Mouse (Mus musculus) myocyte (in vitro differentiated cells): ENCODE measurements around the gene Akap10. TPM values are rescaled to one million over a fixed set of nuclear protein-coding genes. Genes with fewer than 3 reads are reported as not detected.
A peak's percentile ranks its signal among the peaks of the same experiment; 100 is the strongest.
"Not testable (repeated sequence)": the region's sequence is repeated elsewhere in the genome, so short reads cannot be mapped to it uniquely, and the experiment has no call there.

Source experiments
- H3K27me3 ChIP-seq: one replicate; pipeline ENCODE4 v1.6.1; 2011; ENCODE audit not compliant: control insufficient read depth, insufficient read depth, insufficient read length
- H3K36me3 ChIP-seq: one replicate; pipeline ENCODE4 v1.6.1; 2011; ENCODE audit not compliant: control insufficient read depth, insufficient read depth
- H3K4me2 ChIP-seq: one replicate; pipeline ENCODE4 v1.6.1; 2011; ENCODE audit warnings: low read depth, control low read depth
- H3K4me3 ChIP-seq: one replicate; pipeline ENCODE4 v1.5.1; 2011; ENCODE audit warnings: mild to moderate bottlenecking, control low read depth, moderate library complexity
- H3K79me2 ChIP-seq: one replicate; pipeline ENCODE4 v1.6.1; 2011; ENCODE audit not compliant: control insufficient read depth, insufficient read depth
- H3ac ChIP-seq: one replicate; pipeline ENCODE4 v1.6.1; 2011; ENCODE audit not compliant: control insufficient read depth, insufficient read length
- CEBPB ChIP-seq: IDR thresholded peaks from 2 replicates; pipeline ENCODE4 v1.6.1; 2011; ENCODE audit warnings: mild to moderate bottlenecking, moderate library complexity; ENCODE audit not compliant: poor library complexity, insufficient read depth, severe bottlenecking
- E2F4 ChIP-seq: IDR thresholded peaks from one replicate; pipeline ENCODE4 v1.6.1; 2011; ENCODE audit warnings: mild to moderate bottlenecking, control low read depth, moderate library complexity; ENCODE audit not compliant: insufficient read depth
- MAX ChIP-seq: IDR thresholded peaks from one replicate; pipeline ENCODE4 v1.6.1; 2011; ENCODE audit warnings: low read depth, mild to moderate bottlenecking, control low read depth
- MYOD1 ChIP-seq, 3 experiments: IDR thresholded peaks; one replicate each; pipeline ENCODE4 v1.6.1; 2011; ENCODE audit warnings: control low read depth in 2 of 3, low read depth in 2 of 3, mild to moderate bottlenecking in 2 of 3, moderate library complexity in 1 of 3; ENCODE audit not compliant: insufficient read length in 2 of 3, control insufficient read depth in 1 of 3
- MYOG ChIP-seq, 3 experiments: IDR thresholded peaks; one replicate each; pipeline ENCODE4 v1.6.1; 2011; ENCODE audit warnings: control low read depth in 2 of 3, low read depth in 2 of 3, mild to moderate bottlenecking in 2 of 3; ENCODE audit not compliant: insufficient read length in 2 of 3, control insufficient read depth in 1 of 3, insufficient read depth in 1 of 3
- POLR2A ChIP-seq: IDR thresholded peaks from one replicate; pipeline ENCODE4 v1.6.1; 2011; ENCODE audit warnings: low read depth, mild to moderate bottlenecking, control low read depth, moderate library complexity; ENCODE audit not compliant: insufficient read length
- POLR2AphosphoS2 ChIP-seq: IDR thresholded peaks from one replicate; pipeline ENCODE4 v1.6.1; 2011; ENCODE audit warnings: low read depth, control low read depth; ENCODE audit not compliant: insufficient read length
- REST ChIP-seq: IDR thresholded peaks from one replicate; pipeline ENCODE4 v1.6.1; 2011; ENCODE audit warnings: mild to moderate bottlenecking, control low read depth, moderate library complexity; ENCODE audit not compliant: insufficient read depth, insufficient read length
- SRF ChIP-seq: IDR thresholded peaks from one replicate; pipeline ENCODE4 v1.6.1; 2011; ENCODE audit warnings: low read depth; ENCODE audit not compliant: control insufficient read depth, insufficient read length
- TCF12 ChIP-seq: IDR thresholded peaks from one replicate; pipeline ENCODE4 v1.6.1; 2011; ENCODE audit warnings: mild to moderate bottlenecking, control low read depth; ENCODE audit not compliant: poor library complexity, insufficient read depth, severe bottlenecking
- TCF3 ChIP-seq: IDR thresholded peaks from one replicate; pipeline ENCODE4 v1.6.1; 2011; ENCODE audit warnings: low read depth, control low read depth; ENCODE audit not compliant: insufficient read length
- USF1 ChIP-seq: IDR thresholded peaks from one replicate; pipeline ENCODE4 v1.6.1; 2011; ENCODE audit warnings: low read depth, mild to moderate bottlenecking, control low read depth, moderate library complexity
- polyA plus RNA-seq: library from polyadenylated mRNA; unstranded; fragments of >200 nt; fragmentation: generic; extraction: Trizol; gene quantifications from one replicate; pipeline ENCODE4 v1.2.1, GENCODE M21; 2012; ENCODE audit warnings: missing spikeins

Gene Akap10
- polyA plus RNA-seq, 1 experiment: 6.1 TPM

- TF ChIP-seq CEBPB (no peak), POLR2AphosphoS2 (no peak), POLR2A (no peak), E2F4 (no peak), TCF3 (no peak), MYOG (IDR thresholded peaks at IDR 0.05; ENCODE audit: control insufficient read depth in 1 of 3, insufficient read depth in 1 of 3, insufficient read length in 2 of 3, low read depth in 2 of 3) (no peak), SRF (no peak), MAX (no peak), REST (no peak)
- H3K79me2 ChIP-seq: no peaks in the 10 kb centered on the region
- no peak overlapping the region for H3K4me2 ChIP-seq
- H3K36me3 ChIP-seq: no peaks in the 10 kb centered on the region
- no peak overlapping the region for H3K4me3 ChIP-seq
- no peak overlapping the region for H3ac ChIP-seq
- peaks cover 3% of the 10 kb centered on the region for H3K27me3 ChIP-seq
Measured at GRCm38 (mm10) chr11:61960096-61960495, 30.0 kb upstream of the Akap10 start.

- not testable (repeated sequence) for H3K4me3 ChIP-seq
Measured at GRCm38 (mm10) chr11:61958706-61959105, 28.7 kb upstream of the Akap10 start.

GRCm38 (mm10) chr11:61957296-61957813, 27.3 kb upstream of the Akap10 start:
- Histone ChIP-seq H3K27me3 (peaks cover 3% of the 10 kb centered on the region), H3ac (no peak overlapping the region), H3K79me2 (no peaks in the 10 kb centered on the region), H3K4me2 (peak overlapping the region; percentile 83), H3K36me3 (no peaks in the 10 kb centered on the region), H3K4me3 (peak overlapping the region; percentile 10)
- no peak for TF ChIP-seq MAX
- no peak for TF ChIP-seq E2F4
- TF ChIP-seq REST: no peak
- no peak for TF ChIP-seq USF1
- no peak for TF ChIP-seq CEBPB
- TF ChIP-seq POLR2AphosphoS2: no peak
- no peak for TF ChIP-seq TCF3
- no peak for TF ChIP-seq TCF12
- TF ChIP-seq MYOD1 (IDR thresholded peaks at IDR 0.05; ENCODE audit: control insufficient read depth in 1 of 3, insufficient read length in 2 of 3, low read depth in 2 of 3): no peak

More at GRCm38 (mm10) chr11:61958706-61959105, 28.7 kb upstream of the Akap10 start:
- H3K4me2 ChIP-seq, H3K36me3 ChIP-seq, H3K79me2 ChIP-seq, H3ac ChIP-seq, H3K27me3 ChIP-seq: not testable (repeated sequence)

DNA sequence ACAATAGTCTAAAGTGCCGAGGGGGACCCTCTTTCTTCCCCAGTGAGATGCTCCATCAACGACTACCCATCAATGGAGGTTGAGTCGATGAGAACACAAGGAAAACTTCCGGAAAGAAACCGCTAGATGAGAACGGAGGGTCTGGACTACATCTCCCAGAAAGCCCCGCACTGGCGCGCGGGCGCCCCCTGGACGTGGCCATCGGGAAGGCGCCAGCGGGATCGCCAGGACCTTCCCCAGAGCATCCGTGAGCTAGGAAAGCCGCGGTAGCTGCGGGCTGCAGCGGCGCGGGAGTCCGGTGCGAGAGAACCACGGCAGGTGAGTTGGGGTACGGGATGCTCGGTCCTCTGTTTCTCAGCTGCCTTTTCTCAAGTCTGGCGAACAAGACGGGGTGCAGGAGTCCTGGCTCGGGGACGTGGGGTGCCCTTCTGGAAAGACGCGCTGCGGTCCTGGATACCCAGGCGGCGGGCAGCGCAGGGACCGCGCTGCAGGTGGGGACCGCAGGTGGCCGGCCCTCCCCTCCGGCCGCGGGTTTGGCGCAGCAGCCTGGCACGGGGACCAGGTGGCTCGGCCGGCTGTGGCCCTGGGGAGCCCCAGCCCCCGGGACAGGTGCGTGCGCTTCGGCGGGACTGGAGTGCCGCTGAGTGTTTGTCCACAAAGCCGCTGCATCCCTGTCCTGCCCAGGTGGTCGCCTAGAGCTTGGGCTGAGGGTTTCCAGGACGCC, 26.7 kb upstream of the Akap10 start, which contains the start of gene Specc1:
Gene Specc1 (plus strand): TSS at position 192 of the 724 bp plus-strand sequence.
- Histone ChIP-seq H3K4me2 (peak within 1 kb of the TSS; percentile 83), H3ac (no peak within 1 kb of the TSS), H3K4me3 (peak within 1 kb of the TSS; percentile 10), H3K36me3 (no peaks in the 10 kb centered on the region), H3K79me2 (no peaks in the 10 kb centered on the region), H3K27me3 (peaks cover 3% of the 10 kb centered on the region)
- peak in 1 of 3 experiments; percentile 30 for TF ChIP-seq MYOG (IDR thresholded peaks at IDR 0.05; ENCODE audit: control insufficient read depth in 1 of 3, insufficient read depth in 1 of 3, insufficient read length in 2 of 3, low read depth in 2 of 3)
- TF ChIP-seq CEBPB: no peak
- peak; percentile 41 for TF ChIP-seq SRF
- TF ChIP-seq REST: no peak
- no peak for TF ChIP-seq MYOD1 (IDR thresholded peaks at IDR 0.05; ENCODE audit: control insufficient read depth in 1 of 3, insufficient read length in 2 of 3, low read depth in 2 of 3)
- no peak for TF ChIP-seq USF1
- no peak for TF ChIP-seq MAX

GRCm38 (mm10) chr11:61955951-61956350, 25.9 kb upstream of the Akap10 start:
- Histone ChIP-seq H3K36me3 (no peaks in the 10 kb centered on the region), H3K4me3 (no peak overlapping the region), H3K79me2 (no peaks in the 10 kb centered on the region), H3ac (no peak overlapping the region), H3K27me3 (peaks cover 3% of the 10 kb centered on the region), H3K4me2 (no peak overlapping the region)
- TF ChIP-seq MYOG (IDR thresholded peaks at IDR 0.05; ENCODE audit: control insufficient read depth in 1 of 3, insufficient read depth in 1 of 3, insufficient read length in 2 of 3, low read depth in 2 of 3) (no peak), CEBPB (no peak)
